8 mouse cellular contexts compared by ENCODE assay signal in the genomic region with DNA sequence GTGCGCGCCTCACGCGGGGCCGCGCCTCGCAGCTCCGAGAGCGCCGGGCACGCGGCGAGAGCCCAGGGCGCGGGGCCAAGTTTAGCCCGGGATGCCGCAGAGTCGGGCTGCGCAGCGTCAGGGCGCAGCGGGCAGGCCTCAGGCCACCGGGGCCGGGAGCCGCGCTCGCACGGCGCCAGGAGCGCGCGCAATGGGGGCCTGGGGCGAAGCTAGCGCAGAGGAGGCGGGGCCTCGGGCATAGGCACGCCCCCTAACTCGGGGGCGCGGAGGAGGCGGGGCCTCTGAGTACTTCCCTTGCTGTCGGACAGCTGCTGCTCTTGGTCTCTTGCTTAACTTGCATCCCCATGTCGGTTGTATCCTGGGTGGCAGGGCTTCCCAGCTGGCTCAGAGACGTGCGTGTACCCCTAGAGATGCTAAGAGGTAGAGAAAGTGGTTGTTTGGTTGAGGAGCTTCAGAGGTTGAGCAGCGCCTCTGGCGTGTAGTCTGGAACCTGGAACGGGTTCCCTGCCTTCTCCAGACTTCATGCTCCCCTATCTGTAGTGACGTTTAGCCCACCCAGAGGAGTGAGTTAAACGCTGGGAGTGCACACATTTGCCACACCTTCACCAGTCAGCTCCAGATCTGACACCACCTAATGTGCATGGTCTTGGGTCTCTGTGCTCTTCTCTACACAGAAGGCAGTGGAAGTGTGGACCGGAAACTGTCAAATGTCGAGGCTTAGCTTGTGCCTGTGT. TPM values are rescaled to one million over a fixed set of nuclear protein-coding genes. Genes with fewer than 3 reads are reported as not detected.
DNase-seq lines count a peak whose midpoint lies in the region; ATAC-seq and TF ChIP-seq lines count a peak whose summit lies in the region.

Gene H6pd (minus strand): TSS at position 171 of the 734 bp plus-strand sequence.

- peak; percentile 92 for ATAC-seq in embryonic facial prominence, embryonic 14.5 days (ENCODE audit: low read depth)
- peak; percentile 85 for ATAC-seq in limb, embryonic 11.5 days (ENCODE audit: insufficient number of reproducible peaks, low FRiP score, low TSS enrichment, low read depth)
- ATAC-seq in midbrain, embryonic 13.5 days = peak; percentile 91

- H3K79me2 ChIP-seq in heart, adult 2 months (replicated peaks; ENCODE audit: control insufficient read depth, insufficient read depth, low read length) = peaks cover 3% of the 10 kb centered on the region

- peak; percentile 76 for TF ChIP-seq POLR2A in heart, adult 2 months (IDR thresholded peaks at IDR 0.05; ENCODE audit: insufficient read depth, low read depth, low read length)
- peak; percentile 12 for TF ChIP-seq POLR2A in kidney, adult 2 months (IDR thresholded peaks at IDR 0.05; ENCODE audit: low read depth, low read length)
- TF ChIP-seq POLR2A in small intestine, adult 2 months (IDR thresholded peaks at IDR 0.05; ENCODE audit: low read depth, low read length) = peak; percentile 77; the same call in 1 of the 2 replicates

- peak within 1 kb of the TSS; percentile 64 for H3K4me2 ChIP-seq in embryonic facial prominence, embryonic 14.5 days (ENCODE audit: low read depth, low read length)
- peak within 1 kb of the TSS; percentile 70 for H3K4me2 ChIP-seq in limb, embryonic 11.5 days (ENCODE audit: low read depth, severe bottlenecking)
- H3K4me2 ChIP-seq in midbrain, embryonic 13.5 days (replicated peaks) = peak within 1 kb of the TSS; percentile 79

- H3K27ac ChIP-seq in embryonic facial prominence, embryonic 14.5 days (replicated peaks; ENCODE audit: low read depth, low read length) = peak within 1 kb of the TSS; percentile 91
- H3K27ac ChIP-seq in heart, adult 2 months = peak within 1 kb of the TSS; percentile 97
- peak within 1 kb of the TSS; percentile 96 for H3K27ac ChIP-seq in kidney, adult 2 months (ENCODE audit: insufficient read depth, low read depth, low read length)
- H3K27ac ChIP-seq in limb, embryonic 11.5 days (replicated peaks; ENCODE audit: low read depth, low read length) = peak within 1 kb of the TSS; percentile 90
- H3K27ac ChIP-seq in midbrain, embryonic 13.5 days = peak within 1 kb of the TSS; percentile 78
- H3K27ac ChIP-seq in small intestine, adult 2 months (ENCODE audit: insufficient read depth, low read depth, low read length) = peak within 1 kb of the TSS; percentile 91

- H3K4me3 ChIP-seq in embryonic facial prominence, embryonic 14.5 days (ENCODE audit: low read depth, low read length) = peak within 1 kb of the TSS; percentile 80
- H3K4me3 ChIP-seq in heart, adult 2 months = peak within 1 kb of the TSS; percentile 74
- peak within 1 kb of the TSS; percentile 50 for H3K4me3 ChIP-seq in kidney, adult 2 months (ENCODE audit: insufficient read depth, low read depth, low read length)
- peak within 1 kb of the TSS; percentile 63 for H3K4me3 ChIP-seq in limb, embryonic 11.5 days (ENCODE audit: low read depth, low read length)
- H3K4me3 ChIP-seq in midbrain, embryonic 13.5 days (replicated peaks) = peak within 1 kb of the TSS; percentile 57
- peak within 1 kb of the TSS; percentile 77 for H3K4me3 ChIP-seq in small intestine, adult 2 months (ENCODE audit: low read depth, low read length)

- peaks cover 20% of the 10 kb centered on the region for H3K4me1 ChIP-seq in embryonic facial prominence, embryonic 14.5 days (ENCODE audit: control insufficient read depth, insufficient read depth, low read length)
- peaks cover 12% of the 10 kb centered on the region for H3K4me1 ChIP-seq in heart, adult 2 months (ENCODE audit: control insufficient read depth, insufficient read depth, low read length)
- H3K4me1 ChIP-seq in kidney, adult 2 months (ENCODE audit: control insufficient read depth, insufficient read depth, low read length) = peaks cover 13% of the 10 kb centered on the region
- H3K4me1 ChIP-seq in limb, embryonic 11.5 days (ENCODE audit: control insufficient read depth, insufficient read depth, low read length) = no peaks in the 10 kb centered on the region
- 0 out of 2 replicates have a peak, but pooled peaks cover 6% of the 10 kb centered on the region for H3K4me1 ChIP-seq in midbrain, embryonic 13.5 days (replicated peaks)
- H3K4me1 ChIP-seq in small intestine, adult 2 months (ENCODE audit: control insufficient read depth, insufficient read depth, insufficient read length, low read length) = peaks cover 22% of the 10 kb centered on the region; the same call in 1 of the 2 replicates

- WGBS in embryonic facial prominence, embryonic 14.5 days = 13% methylated on average over 18 of the region's 52 CpGs
- 4% methylated on average over 52 of the region's 52 CpGs for WGBS in heart, adult 2 months
- 4% methylated on average over 52 of the region's 52 CpGs for WGBS in kidney, adult 2 months
- 5% methylated on average over 52 of the region's 52 CpGs for WGBS in limb, embryonic 11.5 days
- 6% methylated on average over 52 of the region's 52 CpGs for WGBS in midbrain, embryonic 13.5 days
- WGBS in small intestine, adult 2 months = 3% methylated on average over 52 of the region's 52 CpGs

- no peak for TF ChIP-seq CTCF in heart, adult 2 months (IDR thresholded peaks at IDR 0.05)
- no peak for TF ChIP-seq CTCF in kidney, adult 2 months (conservative IDR thresholded peaks at IDR 0.05; ENCODE audit: insufficient read depth, insufficient read length, low read depth, low read length)
- no peak for TF ChIP-seq CTCF in small intestine, adult 2 months (IDR thresholded peaks at IDR 0.05; ENCODE audit: extremely low read depth, insufficient read length, insufficient replicate concordance, low read depth, low read length)

- TF ChIP-seq EP300 in heart, adult 2 months (IDR thresholded peaks at IDR 0.05; ENCODE audit: insufficient read depth, low read depth, low read length) = no peak

- peak within 1 kb of the TSS; percentile 91 for H3K9ac ChIP-seq in embryonic facial prominence, embryonic 14.5 days (ENCODE audit: low read depth, low read length)
- peak within 1 kb of the TSS; percentile 90 for H3K9ac ChIP-seq in heart, adult 2 months (ENCODE audit: low read depth, low read length)
- H3K9ac ChIP-seq in limb, embryonic 11.5 days (ENCODE audit: low read length) = peak within 1 kb of the TSS; percentile 87
- H3K9ac ChIP-seq in midbrain, embryonic 13.5 days (replicated peaks) = peak within 1 kb of the TSS; percentile 74

- no peaks in the 10 kb centered on the region for H3K27me3 ChIP-seq in embryonic facial prominence, embryonic 14.5 days (replicated peaks; ENCODE audit: control insufficient read depth, insufficient read depth, low read length)
- no peaks in the 10 kb centered on the region for H3K27me3 ChIP-seq in heart, adult 2 months (ENCODE audit: control insufficient read depth, insufficient read depth, low read length)
- H3K27me3 ChIP-seq in kidney, adult 2 months (replicated peaks; ENCODE audit: control insufficient read depth, insufficient read depth, low read length) = no peaks in the 10 kb centered on the region
- no peaks in the 10 kb centered on the region for H3K27me3 ChIP-seq in limb, embryonic 11.5 days (ENCODE audit: control insufficient read depth, insufficient read depth, low read length)
- H3K27me3 ChIP-seq in midbrain, embryonic 13.5 days = peaks cover 3% of the 10 kb centered on the region; the same call in 1 of the 2 replicates
- no peaks in the 10 kb centered on the region for H3K27me3 ChIP-seq in small intestine, adult 2 months (ENCODE audit: control insufficient read depth, insufficient read depth, low read length)

- H3K36me3 ChIP-seq in embryonic facial prominence, embryonic 14.5 days (ENCODE audit: control insufficient read depth, insufficient read depth, low read length) = no peaks in the 10 kb centered on the region
- no peaks in the 10 kb centered on the region for H3K36me3 ChIP-seq in heart, adult 2 months (ENCODE audit: control insufficient read depth, insufficient read depth, low read length)
- no peaks in the 10 kb centered on the region for H3K36me3 ChIP-seq in kidney, adult 2 months (ENCODE audit: control insufficient read depth, insufficient read depth, low read length)
- no peaks in the 10 kb centered on the region for H3K36me3 ChIP-seq in limb, embryonic 11.5 days (ENCODE audit: control insufficient read depth, insufficient read depth, low read length)
- no peaks in the 10 kb centered on the region for H3K36me3 ChIP-seq in midbrain, embryonic 13.5 days
- H3K36me3 ChIP-seq in small intestine, adult 2 months (ENCODE audit: control insufficient read depth, insufficient read depth, low read length) = no peaks in the 10 kb centered on the region

- H3K9me3 ChIP-seq in embryonic facial prominence, embryonic 14.5 days (ENCODE audit: control insufficient read depth, low read length) = no peaks in the 10 kb centered on the region
- H3K9me3 ChIP-seq in limb, embryonic 11.5 days (ENCODE audit: control insufficient read depth, low read length) = no peaks in the 10 kb centered on the region
- H3K9me3 ChIP-seq in midbrain, embryonic 13.5 days = no peaks in the 10 kb centered on the region

- peak; percentile 92 for DNase-seq in 3134 (ENCODE audit: extremely low read depth, insufficient read length, low spot score)
- peak; percentile 94 to 97 for DNase-seq in adrenal gland, postnatal 36 days
- peak; percentile 95 for DNase-seq in embryonic facial prominence, embryonic 14.5 days (ENCODE audit: low spot score)
- DNase-seq in heart, adult 2 months = peak; percentile 96 to 97
- DNase-seq in kidney, adult 2 months = peak; percentile 95
- DNase-seq in limb, embryonic 11.5 days (ENCODE audit: low spot score) = peak; percentile 91

- intact Hi-C loops in heart, adult 2 months (cut with DNase I) = loop anchor here (1.0 kb wide), 2 partner anchors 10 to 54 kb away; partner anchors contain the start of gene Spsb1

RNA-seq across cellular contexts. Expression of gene H6pd, which starts in this region (rescaled TPM):
- 100 to 1,000 TPM; 152 to 160 TPM for total RNA-seq in adrenal gland, postnatal 36 days (2021)
- 14.1 and 14.7 TPM in 2 replicates for polyA plus RNA-seq in embryonic facial prominence, embryonic 14.5 days (2014; fragmentation: Nextera tagmentation; extraction: Ambion mirVana)
- total RNA-seq in heart, adult 2 months (2021) = 10 to 100 TPM; 39.0 to 44.2 TPM
- polyA plus RNA-seq in heart, adult 2 months (2012; rRNA removed) = 27.4 and 29.5 TPM in 2 replicates
- polyA plus RNA-seq in kidney, adult 2 months (2012; rRNA removed) = 137 and 161 TPM in 2 replicates
- 3.5 and 3.9 TPM in 2 replicates for polyA plus RNA-seq in limb, embryonic 11.5 days (2014; fragmentation: Nextera tagmentation; extraction: Ambion mirVana)
- 1.7 and 1.9 TPM in 2 replicates for polyA plus RNA-seq in midbrain, embryonic 13.5 days (2015; fragmentation: Nextera tagmentation; extraction: Ambion mirVana)
- 17.7 and 22.0 TPM in 2 replicates for polyA plus RNA-seq in small intestine, adult 2 months (2012; rRNA removed)

Comparison
In these comparisons a context has a peak if more than half of its experiments do, and no peak if none do; other contexts are left out.
1. Peak in every context shown above with its lines: DNase-seq, ATAC-seq, H3K4me3 ChIP-seq and H3K27ac ChIP-seq.
2. POLR2A ChIP-seq: peak in every context shown above with its lines; median percentile 77 in small intestine, adult 2 months; 76 in heart, adult 2 months; 12 in kidney, adult 2 months.